Mouse (Mus musculus) 3T3-L1 (cell line): Measurements from ENCODE around the gene Pgls.

Experiments
- DNase-seq: peaks from one replicate; pipeline ENCODE4 v3.0.0-alpha.2; 2015; ENCODE audit warnings: low read depth, low spot score

Pgls gene

DNA sequence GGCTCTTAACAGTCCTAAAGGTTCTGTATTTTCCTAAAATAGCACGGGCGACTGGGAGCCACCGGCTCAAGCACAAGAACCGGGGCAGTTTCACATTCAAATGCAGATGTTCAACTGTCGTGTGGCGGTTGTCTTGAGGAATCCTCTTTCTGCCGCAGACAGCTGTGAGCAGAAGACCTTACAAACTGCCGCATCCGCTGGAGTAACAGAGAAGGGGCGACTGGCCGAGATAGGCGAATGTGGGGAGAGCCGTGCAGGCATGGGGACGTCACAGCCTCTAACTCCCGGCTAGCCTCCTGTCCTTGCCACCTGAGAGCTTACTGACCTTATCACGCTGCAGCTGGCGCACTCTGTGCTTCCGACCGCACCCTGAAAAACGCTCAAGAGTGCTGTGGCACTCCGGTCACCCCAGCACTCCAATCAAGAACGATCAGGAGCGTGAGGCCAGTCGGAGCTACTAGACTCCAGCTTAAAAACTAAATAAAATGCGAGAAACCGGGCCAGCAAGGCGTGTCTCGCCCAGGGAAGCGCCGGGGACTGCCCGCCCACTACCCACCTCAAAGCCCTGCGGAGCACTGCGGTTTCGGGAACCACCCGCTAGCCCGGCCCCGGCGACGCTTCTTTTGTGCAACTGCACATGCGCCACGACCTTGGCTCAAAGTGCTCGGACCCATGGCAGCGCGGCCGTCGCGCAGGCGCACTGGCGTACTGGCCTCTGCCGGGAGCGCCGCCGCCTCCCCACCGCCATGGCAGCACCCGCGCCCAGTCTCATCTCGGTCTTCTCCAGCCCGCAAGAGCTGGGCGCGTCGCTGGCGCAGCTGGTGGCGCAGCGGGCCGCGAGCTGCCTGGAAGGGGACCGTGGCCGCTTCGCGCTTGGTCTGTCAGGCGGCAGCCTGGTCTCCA, at the start of gene Pgls:
Gene Pgls, plus strand, starts transcription at position 706 of the 903 bp plus-strand sequence.
- DNase-seq = peak; percentile 95

DNA sequence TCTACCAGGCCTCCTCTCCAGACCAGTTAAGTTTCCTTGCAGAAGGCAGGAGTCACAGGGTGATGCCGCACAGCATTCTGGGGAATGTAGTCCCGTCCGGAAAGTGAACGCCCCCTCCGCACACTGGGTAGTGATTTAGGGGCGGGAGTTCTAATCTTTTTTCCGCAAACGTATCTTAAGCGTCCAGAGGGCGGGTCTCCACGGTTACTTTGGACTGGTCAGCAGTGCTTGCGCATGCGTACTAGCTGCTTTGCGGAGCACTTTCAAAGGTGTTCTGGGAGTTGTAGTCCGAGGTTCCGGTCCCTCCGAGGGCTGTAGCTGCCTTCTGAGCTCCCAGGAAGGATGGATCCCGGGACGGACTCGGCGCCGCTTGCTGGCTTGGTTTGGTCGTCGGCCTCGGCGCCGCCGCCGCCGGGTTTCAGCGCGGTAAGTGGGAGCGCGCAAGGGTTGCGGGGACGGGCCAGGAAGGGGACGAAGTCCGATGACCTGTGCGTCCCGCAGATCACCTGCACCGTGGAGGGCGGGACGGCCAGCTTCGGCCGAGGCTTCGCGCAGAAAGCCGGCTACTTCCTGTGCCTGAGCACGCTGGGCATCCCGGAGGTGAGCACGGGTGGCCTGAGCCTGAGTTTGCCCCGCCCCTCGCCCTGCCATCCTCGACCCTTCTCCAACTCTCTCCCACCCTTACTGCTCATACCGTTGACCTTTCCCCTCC, 49.2 kb upstream of the Pgls start, which contains the start of gene Mvb12a:
Gene Mvb12a, plus strand, starts transcription at position 291 of the 712 bp plus-strand sequence.
- peak; percentile 100 for DNase-seq

DNA sequence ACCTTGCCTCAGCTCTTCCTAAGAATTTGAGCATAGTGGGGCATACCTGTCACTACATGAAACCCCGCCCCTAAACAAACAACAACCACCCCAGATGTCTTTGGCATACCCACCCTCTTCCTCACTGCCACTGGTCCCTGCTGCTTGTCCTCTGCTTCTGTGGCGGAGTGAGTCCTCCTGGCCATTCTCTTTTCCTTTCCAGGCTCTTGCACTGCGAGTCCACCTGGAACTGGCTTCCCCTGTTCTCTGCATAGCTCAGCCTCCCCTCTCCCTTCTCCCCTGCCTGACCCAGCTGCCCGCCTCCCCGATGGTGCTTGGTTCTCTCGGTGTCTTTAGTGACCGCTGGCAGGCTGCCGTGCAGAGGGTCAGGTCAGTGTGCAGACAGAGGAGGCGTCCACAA, 48.2 kb upstream of the Pgls start:
- no peak for DNase-seq

DNA sequence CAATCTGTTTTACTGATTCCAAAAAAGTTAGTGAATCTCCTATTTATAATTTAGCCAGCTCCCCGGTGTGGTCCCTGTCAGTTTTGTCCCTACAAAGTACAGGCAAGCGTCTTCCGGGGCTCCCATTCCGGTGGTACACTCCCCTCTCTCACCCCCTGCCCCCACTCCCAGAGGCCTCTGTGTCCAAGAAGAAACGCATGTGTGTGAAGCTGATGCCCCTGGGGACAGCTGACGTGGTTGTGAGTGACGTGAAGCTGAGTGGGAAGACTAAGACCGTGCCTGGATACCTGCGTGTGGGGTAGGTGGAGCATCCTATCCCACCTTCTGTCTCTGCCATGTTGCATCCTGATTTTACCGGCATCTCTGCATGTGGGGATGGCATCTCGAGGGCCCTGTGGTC, 46.9 kb upstream of the Pgls start:
- DNase-seq = no peak

DNA sequence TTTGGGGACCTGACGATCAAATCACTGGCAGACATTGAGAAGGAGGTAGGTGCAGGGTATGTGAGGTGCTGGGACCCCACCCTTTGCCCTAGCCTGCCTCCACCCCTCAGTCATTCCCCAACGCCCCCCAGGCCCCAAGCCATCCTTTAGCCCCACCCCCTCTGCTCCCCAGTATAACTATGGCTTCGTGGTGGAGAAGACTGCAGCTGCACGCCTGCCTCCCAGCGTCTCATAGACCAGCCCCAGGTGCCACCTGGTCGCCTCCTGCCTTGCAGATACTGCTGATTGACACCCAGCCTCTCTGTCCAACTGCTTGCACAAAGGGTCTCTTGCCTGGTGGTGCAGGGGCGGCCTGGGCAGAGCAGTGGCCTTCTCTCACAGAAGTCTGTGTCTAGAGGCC, 44.4 kb upstream of the Pgls start:
- no peak for DNase-seq

DNA sequence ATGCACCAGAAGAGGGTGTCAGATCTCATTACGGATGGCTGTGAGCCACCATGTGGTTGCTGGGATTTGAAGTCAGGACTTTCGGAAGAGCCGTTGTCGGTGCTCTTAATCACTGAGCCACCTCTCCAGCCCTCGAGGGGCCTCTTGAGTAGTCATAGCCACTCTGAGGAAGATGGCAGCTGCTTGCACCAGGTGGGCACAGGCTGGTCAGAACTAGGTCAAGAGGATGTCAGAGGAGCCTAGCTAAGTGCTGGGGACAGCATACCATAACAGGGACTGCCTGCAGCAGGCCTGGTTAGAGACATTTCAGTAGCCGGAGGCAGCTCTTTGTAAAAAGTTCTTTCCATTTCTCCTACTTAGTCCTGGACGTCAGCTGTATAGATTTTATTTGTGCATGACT, 41.2 kb upstream of the Pgls start:
- DNase-seq = no peak

DNA sequence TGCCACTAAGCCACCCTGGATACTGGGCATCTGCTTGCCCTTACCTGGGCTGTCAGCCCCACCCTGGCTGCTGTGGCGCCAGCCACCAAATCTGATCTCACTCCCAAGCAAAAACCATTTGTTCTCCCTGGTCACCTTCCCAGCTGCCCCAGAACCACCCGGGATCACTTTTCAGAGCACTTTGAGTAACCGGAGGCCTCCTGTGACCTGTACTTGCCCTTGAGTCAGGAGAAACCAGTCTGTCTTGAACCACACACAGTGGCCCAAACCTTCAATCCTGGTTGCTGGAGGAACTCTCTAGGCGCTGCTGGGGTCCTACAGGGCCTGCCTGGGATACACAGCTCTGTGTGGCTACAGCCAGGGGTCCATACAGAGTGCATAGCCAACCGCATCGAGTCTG, 39.2 kb upstream of the Pgls start:
- DNase-seq = no peak

DNA sequence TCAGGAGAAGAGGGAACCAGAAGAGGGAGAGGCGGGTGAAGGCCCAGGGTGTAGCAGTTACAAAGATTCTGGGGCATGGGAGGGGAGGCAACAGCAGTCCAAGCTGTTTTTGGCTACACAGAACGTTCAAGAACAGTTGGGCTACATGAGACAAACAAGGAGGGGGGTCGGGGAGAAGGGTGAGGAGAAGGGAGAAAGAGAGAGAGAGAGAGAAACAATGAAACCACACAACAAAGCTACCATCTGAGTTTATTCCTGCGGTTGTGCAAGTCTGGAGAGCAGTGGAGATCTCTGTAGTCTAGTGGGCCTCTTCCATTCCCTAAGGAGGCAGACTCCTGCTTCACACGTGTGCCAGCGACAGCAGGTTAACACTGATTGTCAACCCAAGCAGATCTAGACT, 38.0 kb upstream of the Pgls start:
- no peak for DNase-seq

DNA sequence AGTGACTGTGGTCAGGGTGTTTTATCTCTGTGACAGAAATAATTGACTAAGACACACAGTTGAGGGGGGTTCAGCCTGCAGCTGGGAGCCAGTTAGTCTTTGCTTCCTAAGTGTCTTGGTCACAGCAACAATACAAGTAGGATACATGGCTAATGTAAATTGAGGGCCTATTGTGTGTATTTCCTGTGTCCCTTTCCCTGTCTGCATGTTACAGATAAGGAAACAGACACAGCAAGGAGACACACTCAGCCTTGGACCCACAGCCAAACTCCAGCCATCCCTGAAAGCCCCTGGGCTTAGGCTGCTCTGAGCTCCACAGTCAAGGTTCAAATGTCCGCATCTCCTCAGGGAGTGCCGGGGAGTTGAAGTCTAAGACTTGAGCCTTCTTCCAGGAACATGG, 37.3 kb upstream of the Pgls start:
- no peak for DNase-seq

DNA sequence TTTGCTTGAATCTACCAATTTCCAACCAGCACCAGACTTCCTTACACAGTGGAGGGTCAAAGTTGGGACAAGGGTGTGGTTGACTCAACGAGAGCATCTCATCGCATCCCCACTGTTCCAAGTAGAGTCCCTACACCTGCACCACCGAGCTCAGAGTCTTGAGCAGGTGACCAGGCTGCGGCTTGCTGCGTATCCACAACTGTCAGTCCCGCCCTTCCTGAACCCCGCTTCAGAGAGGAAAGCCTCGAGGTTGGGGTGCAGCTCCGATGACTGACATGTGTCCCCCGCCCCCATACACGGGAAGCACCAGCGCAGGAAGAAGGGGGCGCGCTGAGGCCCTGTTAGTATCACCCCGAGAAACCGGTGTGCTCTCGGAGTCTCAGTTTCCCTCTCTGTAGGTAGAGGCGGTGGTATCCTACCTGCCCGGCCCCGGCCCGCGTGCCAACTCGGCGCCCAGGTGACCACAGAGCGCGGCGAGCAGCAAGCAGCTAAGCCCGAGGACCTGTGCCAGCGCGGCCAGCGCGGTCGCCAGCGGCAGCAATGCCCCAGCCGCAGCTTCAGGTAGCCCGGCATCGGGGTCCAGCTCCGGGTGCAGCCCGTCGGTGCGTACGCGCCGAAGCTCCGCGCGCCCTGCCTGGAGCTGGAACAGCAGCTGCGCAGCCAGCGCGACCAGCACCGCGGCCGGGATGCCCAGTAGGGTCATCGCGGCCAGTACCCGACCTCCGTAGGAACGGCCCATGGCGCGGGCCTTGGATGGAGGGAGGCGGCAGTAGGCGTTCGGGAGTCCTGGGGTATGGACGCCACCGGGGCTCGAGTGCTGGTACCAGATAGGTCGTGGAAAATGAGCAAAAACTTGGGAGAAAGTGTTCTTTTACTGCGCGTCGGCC, 33.7 kb upstream of the Pgls start, which contains the start of gene Tmem221:
Gene Tmem221, minus strand, starts transcription at position 801 of the 887 bp plus-strand sequence.
- DNase-seq = no peak

DNA sequence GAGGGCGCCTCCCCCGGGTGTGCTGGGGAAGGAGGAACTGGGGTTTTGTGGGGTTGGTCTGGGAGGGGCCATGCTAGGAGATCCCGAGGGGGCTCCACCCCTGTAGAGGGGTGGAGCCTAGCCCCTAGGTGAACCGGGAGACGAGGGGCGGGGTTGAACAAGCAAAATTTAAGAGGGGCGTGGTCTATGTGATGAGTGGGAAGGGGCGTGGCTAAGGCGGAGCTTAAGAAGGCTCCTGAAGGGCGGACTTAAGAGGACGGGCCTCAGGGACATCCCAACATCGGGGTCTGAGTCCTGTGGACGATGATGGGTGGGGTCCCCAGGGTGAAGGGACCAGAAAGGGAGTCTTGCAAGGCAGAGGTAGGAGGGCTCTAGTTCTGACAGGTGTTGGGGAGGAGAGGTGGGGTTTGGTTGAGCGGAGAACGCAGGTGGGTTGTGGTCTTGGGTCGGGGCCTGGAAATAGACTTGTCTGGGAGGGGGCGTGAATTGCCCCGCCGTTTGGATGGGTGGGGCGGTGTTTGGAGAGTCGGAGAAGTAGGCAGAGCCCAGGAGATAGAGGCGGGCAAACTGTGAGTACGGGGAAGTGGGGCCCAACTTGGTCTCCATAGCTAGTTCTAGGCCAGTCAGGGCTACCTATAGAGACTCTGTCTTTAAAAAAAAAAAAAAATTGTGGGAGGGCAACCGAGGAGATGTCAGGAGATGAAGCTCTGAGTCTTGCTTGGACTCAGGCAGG, 32.9 kb upstream of the Pgls start:
- DNase-seq = no peak

DNA sequence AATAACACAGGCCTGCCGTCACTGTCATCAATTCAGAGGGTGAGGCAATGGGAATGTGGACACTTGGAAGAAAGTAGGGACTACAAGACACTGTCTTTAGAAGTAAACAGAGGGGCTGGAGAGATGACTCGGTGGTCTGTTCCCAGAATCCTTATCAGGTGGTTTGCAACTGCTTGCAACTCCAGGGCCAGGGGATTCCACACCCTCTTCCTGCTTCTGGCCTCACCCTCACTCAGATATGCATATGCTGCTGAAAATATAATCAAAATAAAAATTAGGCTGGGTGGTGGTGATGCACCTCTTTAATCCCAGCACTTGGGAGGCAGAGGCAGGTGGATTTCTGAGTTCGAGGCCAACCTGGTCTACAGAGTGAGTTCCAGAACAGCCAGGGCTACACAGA, 31.9 kb upstream of the Pgls start:
- DNase-seq = no peak

DNA sequence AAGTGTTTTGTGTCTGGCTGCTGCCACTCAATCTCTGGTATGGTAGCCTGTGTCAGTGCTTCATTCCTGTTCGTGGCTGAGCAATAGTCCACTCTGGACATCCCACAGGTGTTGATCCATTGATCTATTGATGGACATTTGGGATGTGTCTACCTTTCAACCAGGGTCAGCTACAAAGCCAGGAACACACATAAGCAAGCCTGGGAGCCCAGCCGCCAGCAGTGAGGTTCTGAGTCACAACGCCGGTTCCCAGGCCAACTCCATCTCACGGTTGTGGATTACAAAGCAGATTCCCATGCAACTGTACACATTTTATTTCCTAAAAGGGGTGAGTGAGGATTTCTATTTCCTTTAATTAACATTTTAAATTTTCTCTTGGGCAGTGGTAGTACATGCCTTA, 31.2 kb upstream of the Pgls start:
- DNase-seq = no peak

DNA sequence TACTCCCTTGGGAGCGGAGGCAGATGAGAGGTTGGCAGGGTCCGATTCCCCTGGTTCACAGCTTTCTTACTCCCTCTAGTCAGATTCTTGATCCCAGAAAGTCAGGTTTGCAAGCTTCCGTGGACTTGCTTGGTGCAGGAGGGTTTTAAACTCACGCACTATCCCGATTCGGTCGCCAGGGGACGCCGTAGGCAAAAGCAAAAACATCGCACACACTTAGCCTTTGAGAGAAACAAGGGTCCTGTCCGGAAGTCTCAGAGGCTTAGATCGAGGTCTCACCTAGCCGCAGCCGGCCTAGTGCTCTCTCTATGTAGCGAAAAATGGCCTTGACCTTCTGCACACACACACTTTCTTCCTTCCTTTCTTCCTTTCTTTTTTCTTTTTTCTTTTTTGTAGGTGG, 30.6 kb upstream of the Pgls start:
- peak; percentile 82 for DNase-seq

DNA sequence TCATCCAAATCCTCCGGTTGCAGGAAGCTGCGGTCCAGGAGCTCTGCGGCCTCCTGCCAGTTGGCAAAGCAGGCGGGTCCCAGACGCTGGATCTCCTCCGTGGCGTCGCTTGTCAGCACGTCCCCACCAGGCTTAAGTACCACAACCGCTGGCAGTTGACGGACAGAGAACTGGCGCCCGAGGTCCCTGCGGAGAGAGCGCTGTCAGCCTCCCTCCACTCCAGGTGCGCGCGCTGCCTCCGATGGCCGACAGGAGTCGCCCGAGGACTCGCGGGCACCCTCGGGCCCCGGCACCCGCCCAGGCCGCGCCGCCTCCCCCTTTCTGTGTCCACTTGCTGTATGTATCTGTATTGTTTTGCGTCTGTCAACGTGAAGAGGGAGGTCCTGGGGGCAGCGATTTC, 29.2 kb upstream of the Pgls start:
- peak; percentile 35 for DNase-seq

DNA sequence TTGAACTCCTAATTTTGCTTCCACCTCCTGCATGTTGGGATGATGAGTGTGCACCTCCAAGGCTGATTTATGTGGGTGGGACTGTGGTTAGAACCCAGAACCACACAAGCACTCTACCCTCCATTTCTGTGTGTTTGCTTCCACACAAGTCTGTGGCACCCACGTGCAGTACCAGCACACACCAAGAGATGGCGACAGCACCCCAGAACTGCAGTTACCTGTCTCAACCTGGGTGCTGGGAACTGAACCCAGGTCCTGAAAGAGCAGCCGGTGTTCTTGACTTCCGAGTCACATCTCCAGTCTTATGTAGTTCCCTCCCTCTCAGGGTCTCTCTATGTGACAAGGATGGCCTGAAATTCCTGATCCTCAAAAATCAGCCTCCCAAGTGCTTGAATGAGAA, 28.0 kb upstream of the Pgls start:
- DNase-seq = no peak

DNA sequence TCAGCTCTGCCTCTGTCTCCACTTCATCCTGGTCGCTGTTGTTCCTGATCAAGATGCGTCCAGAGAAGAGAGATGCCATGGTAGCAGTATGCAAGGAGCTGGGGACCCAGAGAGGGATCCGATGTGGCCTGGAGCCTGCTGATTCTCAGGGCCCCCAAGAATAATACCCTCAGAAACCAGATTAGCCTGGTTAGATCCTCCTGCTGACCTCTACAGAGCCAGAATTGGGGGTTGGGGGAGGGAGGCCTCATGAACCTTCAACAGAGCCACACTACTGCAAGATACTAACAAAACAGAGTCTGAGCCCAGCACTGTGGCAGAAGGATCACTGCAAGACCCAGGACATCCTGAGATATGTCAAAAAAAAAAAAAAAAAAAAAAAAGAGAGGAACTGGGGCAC, 25.5 kb upstream of the Pgls start, which contains the start of gene Nxnl1:
Gene Nxnl1, minus strand, starts transcription at position 101 of the 400 bp plus-strand sequence.
- DNase-seq = no peak

DNA sequence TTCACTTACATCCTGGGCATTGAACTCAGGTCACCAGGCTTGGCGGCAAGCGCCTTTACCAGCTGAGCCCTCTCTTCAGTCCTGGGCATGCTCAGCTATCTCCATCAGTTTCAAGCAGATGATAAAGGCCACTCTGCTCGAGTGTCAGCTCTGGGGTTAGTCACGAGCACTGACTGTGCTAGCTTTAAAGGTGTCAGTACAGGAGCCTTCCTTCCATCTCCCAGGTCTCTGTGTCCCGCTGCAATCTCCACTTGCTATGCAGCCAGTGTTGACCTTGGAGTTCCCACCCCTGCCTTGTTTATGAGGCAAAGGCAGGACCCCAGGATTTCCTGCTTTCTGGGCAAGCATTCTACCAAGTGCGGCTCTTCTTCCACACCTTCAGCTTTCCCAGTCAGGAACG, 24.4 kb upstream of the Pgls start:
- DNase-seq = no peak

DNA sequence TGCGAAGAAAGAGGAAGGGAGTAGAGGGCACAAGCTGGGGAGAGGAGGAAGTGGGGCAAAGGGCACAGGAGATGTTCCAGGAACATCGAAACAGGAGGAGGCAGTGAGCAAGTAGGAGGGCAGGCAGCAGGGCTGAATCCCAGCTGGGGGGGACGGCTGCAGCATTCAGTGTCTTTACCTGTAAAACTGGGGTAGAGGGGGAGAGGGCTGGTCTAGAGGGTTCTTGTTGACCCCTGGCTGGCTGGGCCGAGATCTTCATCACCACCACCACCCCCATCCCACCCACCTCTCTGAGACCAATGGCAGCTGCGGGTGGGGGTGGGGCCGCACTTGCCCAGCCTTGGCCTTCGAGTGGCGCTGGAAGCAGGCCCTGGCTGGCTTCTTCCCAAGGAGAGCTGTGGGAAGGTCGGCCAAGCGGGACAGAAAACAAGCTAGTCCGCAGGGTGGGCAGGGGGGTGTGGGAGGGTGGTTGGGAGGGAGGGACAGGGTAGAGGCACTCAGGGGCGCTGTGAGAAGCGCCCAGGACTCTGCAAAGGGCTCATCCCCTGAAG, 23.5 kb upstream of the Pgls start, which contains the start of gene Slc27a1:
Gene Slc27a1, plus strand, starts transcription at position 496 of the 551 bp plus-strand sequence.
- no peak for DNase-seq

DNA sequence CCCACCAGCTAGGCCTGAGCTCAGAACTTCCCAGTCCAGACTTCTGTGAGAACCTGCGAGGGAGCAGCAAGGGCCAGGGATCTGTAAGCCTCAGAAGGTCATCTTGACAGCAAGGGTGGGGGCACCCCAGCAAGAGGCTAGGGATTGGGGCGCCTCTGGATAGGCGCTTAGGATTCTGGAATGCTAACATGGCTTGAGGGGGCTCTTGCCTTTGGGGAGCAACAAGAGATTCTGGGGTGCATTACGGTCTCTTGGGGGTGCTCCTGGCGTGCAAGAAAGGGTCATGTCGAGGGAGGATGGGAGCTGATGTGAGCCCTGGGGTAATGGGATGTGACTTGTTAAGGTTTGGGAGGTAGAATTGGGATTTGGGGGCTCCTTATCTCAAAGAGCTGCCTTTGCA, 23.0 kb upstream of the Pgls start:
- no peak for DNase-seq
